Mouse (Mus musculus): ENCODE data around the gene BC004004. TPM values are rescaled to one million over a fixed set of nuclear protein-coding genes. Genes with fewer than 3 reads are reported as not detected.

The BC004004 gene
- total and polyA plus RNA-seq, 3 experiments, result 19.8 to 68.0 (median 51.7) TPM

DNA sequence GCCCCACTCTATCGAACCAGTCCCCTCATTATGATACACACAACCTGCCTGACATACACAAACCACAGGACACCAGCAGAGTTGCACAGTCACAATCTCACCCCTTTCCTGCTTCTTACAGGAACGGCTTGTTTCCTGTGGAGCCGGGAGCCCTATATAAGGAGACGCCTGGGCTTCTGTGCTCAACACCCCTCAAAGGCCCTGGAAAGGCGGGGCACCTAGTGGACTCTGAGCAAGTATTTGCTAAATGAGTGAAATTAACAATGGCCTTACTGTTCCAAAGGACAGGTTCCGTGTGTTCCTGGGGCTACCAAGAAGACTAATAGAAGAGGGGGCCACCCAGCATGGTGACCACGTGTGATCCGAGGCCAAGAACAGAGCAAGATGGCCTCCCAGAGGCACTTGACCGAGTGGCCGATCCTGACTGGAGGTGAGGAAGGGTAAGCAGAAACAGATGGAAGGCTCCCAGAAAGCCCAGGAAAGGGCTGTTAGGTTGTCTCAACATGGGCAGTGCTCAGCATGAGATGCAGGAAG is 10.5 kb upstream of the BC004004 start:
- H3K36me3 ChIP-seq (replicated peaks), result peaks cover 86% of the 10 kb centered on the region
- no peaks in the 10 kb centered on the region for H3K27me3 ChIP-seq (ENCODE audit: insufficient read depth, low read length)
- H3K4me3 ChIP-seq (ENCODE audit: low read depth, low read length), result peak overlapping the region; percentile 50; the same call in 1 of the 2 replicates
- DNase-seq (ENCODE audit: low spot score), result no peak
- TF ChIP-seq GATA1 (IDR thresholded peaks at IDR 0.05; ENCODE audit: borderline replicate concordance, low read length) (no peak), GATA2 (IDR thresholded peaks at IDR 0.05; ENCODE audit: borderline replicate concordance, low read depth, low read length) (no peak), TAL1 (conservative IDR thresholded peaks at IDR 0.05; ENCODE audit: low read depth, low read length) (no peak), CTCF (IDR thresholded peaks at IDR 0.05; ENCODE audit: low read depth, low read length) (no peak), POLR2AphosphoS5 (IDR thresholded peaks at IDR 0.05; ENCODE audit: insufficient replicate concordance, low read depth, low read length) (no peak)
- ATAC-seq (ENCODE audit: extremely low read depth, insufficient number of reproducible peaks, low FRiP score, poor library complexity, severe bottlenecking), result no peak
- H3K9me3 ChIP-seq (replicated peaks), result no peaks in the 10 kb centered on the region
- H3K4me1 ChIP-seq (ENCODE audit: insufficient read depth, low read depth, low read length), result peaks cover 80% of the 10 kb centered on the region

DNA sequence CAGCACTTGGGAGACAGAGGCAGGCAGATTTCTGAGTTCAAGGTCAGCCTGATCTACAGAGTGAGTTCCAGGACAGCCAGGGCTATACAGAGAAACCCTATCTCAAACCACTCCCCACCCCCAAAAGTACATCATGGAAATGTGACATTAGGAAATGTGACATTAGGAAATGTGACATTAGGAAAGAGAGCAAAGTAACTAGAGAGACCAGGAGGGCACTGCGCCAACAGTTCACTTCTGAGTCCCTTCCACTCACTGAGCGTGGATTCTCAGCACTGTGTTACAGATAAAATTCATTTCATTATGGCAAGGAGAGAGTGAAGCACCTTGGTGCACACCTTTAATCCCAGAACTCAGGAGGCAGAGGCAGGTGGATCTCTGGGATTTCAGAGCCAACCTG is 9.7 kb upstream of the BC004004 start:
- Histone ChIP-seq H3K4me1 (ENCODE audit: insufficient read depth, low read depth, low read length) (peaks cover 74% of the 10 kb centered on the region), H3K9me3 (replicated peaks) (no peaks in the 10 kb centered on the region), H3K4me3 (ENCODE audit: low read depth, low read length) (peak overlapping the region; percentile 9; the same call in 1 of the 2 replicates), H3K36me3 (replicated peaks) (peaks cover 79% of the 10 kb centered on the region), H3K27me3 (ENCODE audit: insufficient read depth, low read length) (no peaks in the 10 kb centered on the region)
- TF ChIP-seq TAL1 (conservative IDR thresholded peaks at IDR 0.05; ENCODE audit: low read depth, low read length), result no peak
- no peak for TF ChIP-seq GATA2 (IDR thresholded peaks at IDR 0.05; ENCODE audit: borderline replicate concordance, low read depth, low read length)
- no peak for TF ChIP-seq GATA1 (IDR thresholded peaks at IDR 0.05; ENCODE audit: borderline replicate concordance, low read length)
- TF ChIP-seq POLR2AphosphoS5 (IDR thresholded peaks at IDR 0.05; ENCODE audit: insufficient replicate concordance, low read depth, low read length), result no peak
- no peak for TF ChIP-seq CTCF (IDR thresholded peaks at IDR 0.05; ENCODE audit: low read depth, low read length)
- no peak for DNase-seq (ENCODE audit: low spot score)
- ATAC-seq (ENCODE audit: extremely low read depth, insufficient number of reproducible peaks, low FRiP score, poor library complexity, severe bottlenecking), result no peak

DNA sequence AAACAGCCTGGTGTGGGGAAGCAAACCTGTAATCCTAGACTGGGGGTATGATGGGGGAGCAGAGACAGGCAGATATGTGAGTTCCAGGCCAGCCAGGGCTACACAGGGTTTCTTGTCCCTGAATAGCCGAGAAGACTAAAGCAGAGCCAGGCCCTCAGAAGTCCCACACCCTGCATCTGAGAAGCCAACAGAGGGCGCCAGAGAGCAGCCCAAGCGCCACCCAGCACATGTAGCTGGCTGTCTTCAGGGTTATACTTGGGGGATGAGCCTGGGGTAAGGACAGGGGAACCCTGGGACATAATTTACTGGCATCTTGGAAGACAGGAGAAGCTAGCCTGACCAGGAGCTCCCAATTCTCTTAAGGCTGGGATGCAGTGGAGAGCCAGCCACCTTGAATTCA is 9.1 kb upstream of the BC004004 start:
- ATAC-seq (ENCODE audit: extremely low read depth, insufficient number of reproducible peaks, low FRiP score, poor library complexity, severe bottlenecking), result no peak; the same call in 1 of the 2 replicates
- peak overlapping the region; percentile 72; the same call in 1 of the 2 replicates for H3K4me3 ChIP-seq (ENCODE audit: low read depth, low read length)

DNA sequence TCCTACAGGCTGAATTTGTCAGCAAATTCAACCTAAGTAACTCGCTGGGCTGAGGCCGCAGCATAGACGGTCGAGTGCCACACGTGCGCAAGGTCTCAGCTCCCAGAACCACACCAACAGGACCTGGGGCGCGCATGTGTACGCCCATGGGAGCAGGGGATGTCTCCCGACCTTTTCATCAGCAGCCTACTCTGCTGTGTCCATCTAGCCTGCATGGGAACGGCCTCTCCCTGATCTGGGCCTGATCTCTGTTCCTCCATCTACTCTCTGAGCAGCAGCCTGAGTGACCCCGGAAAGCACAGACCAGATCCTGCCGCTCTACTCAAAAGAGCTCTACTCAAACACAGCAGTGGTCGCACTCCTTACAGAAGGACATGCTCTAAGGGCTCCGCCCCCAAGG is 8.1 kb upstream of the BC004004 start:
- ATAC-seq (ENCODE audit: extremely low read depth, insufficient number of reproducible peaks, low FRiP score, poor library complexity, severe bottlenecking) (no peak), DNase-seq (ENCODE audit: low spot score) (no peak)
- peaks cover 77% of the 10 kb centered on the region for H3K4me1 ChIP-seq (ENCODE audit: insufficient read depth, low read depth, low read length)
- H3K27me3 ChIP-seq (ENCODE audit: insufficient read depth, low read length), result no peaks in the 10 kb centered on the region
- TF ChIP-seq GATA2 (IDR thresholded peaks at IDR 0.05; ENCODE audit: borderline replicate concordance, low read depth, low read length) (no peak), CTCF (IDR thresholded peaks at IDR 0.05; ENCODE audit: low read depth, low read length) (no peak), TAL1 (conservative IDR thresholded peaks at IDR 0.05; ENCODE audit: low read depth, low read length) (no peak), POLR2AphosphoS5 (IDR thresholded peaks at IDR 0.05; ENCODE audit: insufficient replicate concordance, low read depth, low read length) (no peak), GATA1 (IDR thresholded peaks at IDR 0.05; ENCODE audit: borderline replicate concordance, low read length) (no peak)
- H3K4me3 ChIP-seq (ENCODE audit: low read depth, low read length), result peak overlapping the region; percentile 72
- no peaks in the 10 kb centered on the region for H3K9me3 ChIP-seq (replicated peaks)
- peaks cover 69% of the 10 kb centered on the region for H3K36me3 ChIP-seq (replicated peaks)

More for the DNA sequence above, 9.1 kb upstream of the BC004004 start:
- Histone ChIP-seq H3K27me3 (ENCODE audit: insufficient read depth, low read length) (no peaks in the 10 kb centered on the region), H3K36me3 (replicated peaks) (peaks cover 73% of the 10 kb centered on the region), H3K4me1 (ENCODE audit: insufficient read depth, low read depth, low read length) (peaks cover 74% of the 10 kb centered on the region), H3K9me3 (replicated peaks) (no peaks in the 10 kb centered on the region)
- DNase-seq (ENCODE audit: low spot score), result peak; percentile 56
- TF ChIP-seq CTCF (IDR thresholded peaks at IDR 0.05; ENCODE audit: low read depth, low read length) (peak; percentile 70), POLR2AphosphoS5 (IDR thresholded peaks at IDR 0.05; ENCODE audit: insufficient replicate concordance, low read depth, low read length) (no peak), TAL1 (conservative IDR thresholded peaks at IDR 0.05; ENCODE audit: low read depth, low read length) (no peak), GATA2 (IDR thresholded peaks at IDR 0.05; ENCODE audit: borderline replicate concordance, low read depth, low read length) (no peak), GATA1 (IDR thresholded peaks at IDR 0.05; ENCODE audit: borderline replicate concordance, low read length) (no peak)

DNA sequence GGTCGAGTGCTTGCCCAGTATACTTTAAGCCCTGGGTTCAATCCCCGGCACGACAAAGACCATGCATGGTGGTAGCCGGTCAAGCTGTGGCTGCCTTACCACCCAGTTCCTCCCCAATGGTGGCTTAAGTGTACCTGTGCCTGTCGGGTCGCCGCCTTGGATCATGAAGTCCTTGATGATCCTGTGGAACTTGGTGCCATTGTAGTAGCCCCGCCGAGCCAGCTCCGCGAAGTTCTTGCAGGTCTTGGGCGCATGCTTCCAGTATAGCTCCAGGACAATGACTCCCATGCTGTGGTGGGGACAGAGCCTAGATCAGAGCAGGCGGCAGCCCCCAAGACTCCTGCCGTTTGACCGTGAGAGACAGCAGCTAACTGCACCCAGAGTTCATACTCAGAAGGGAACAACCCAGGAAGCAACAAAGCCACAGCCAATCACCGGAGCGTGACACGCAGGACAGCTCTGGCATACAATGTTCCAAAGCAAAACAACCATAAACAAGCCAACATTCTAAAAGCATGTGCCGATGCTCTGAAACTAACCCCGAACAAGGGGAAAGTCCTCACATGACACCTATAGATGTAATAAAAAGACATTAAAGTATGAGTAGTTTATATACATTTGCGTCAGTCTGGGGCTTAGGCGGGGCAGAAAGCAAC is 6.9 kb upstream of the BC004004 start:
- Histone ChIP-seq H3K4me3 (ENCODE audit: low read depth, low read length) (peak overlapping the region; percentile 72), H3K36me3 (replicated peaks) (peaks cover 56% of the 10 kb centered on the region), H3K4me1 (ENCODE audit: insufficient read depth, low read depth, low read length) (peaks cover 70% of the 10 kb centered on the region), H3K27me3 (ENCODE audit: insufficient read depth, low read length) (no peaks in the 10 kb centered on the region), H3K9me3 (replicated peaks) (no peaks in the 10 kb centered on the region)
- DNase-seq (ENCODE audit: low spot score), result peak; percentile 44
- ATAC-seq (ENCODE audit: extremely low read depth, insufficient number of reproducible peaks, low FRiP score, poor library complexity, severe bottlenecking), result no peak
- TF ChIP-seq POLR2AphosphoS5 (IDR thresholded peaks at IDR 0.05; ENCODE audit: insufficient replicate concordance, low read depth, low read length) (no peak), GATA2 (IDR thresholded peaks at IDR 0.05; ENCODE audit: borderline replicate concordance, low read depth, low read length) (no peak), CTCF (IDR thresholded peaks at IDR 0.05; ENCODE audit: low read depth, low read length) (no peak), TAL1 (conservative IDR thresholded peaks at IDR 0.05; ENCODE audit: low read depth, low read length) (no peak), GATA1 (IDR thresholded peaks at IDR 0.05; ENCODE audit: borderline replicate concordance, low read length) (no peak)

DNA sequence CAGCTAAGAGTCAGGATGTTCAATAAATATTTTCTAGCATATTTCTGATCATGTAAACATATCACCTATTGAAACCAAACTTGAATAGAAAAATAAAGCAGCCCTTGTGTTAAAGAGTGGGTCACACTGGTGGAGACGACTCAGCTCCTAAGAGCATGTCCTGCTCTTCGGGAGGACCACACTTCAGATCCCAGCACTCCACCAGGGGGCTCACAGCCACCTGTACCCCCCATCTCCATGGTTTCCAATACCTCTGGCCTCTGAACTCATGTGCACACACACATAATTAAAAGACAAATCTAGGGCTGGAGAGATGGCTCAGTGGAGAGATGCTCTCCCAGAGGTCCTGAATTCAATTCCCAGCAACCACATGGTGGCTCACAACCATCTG is 6.3 kb upstream of the BC004004 start:
- no peak for ATAC-seq (ENCODE audit: extremely low read depth, insufficient number of reproducible peaks, low FRiP score, poor library complexity, severe bottlenecking)
- peaks cover 65% of the 10 kb centered on the region for H3K4me1 ChIP-seq (ENCODE audit: insufficient read depth, low read depth, low read length)

More for the DNA sequence above, 6.3 kb upstream of the BC004004 start:
- DNase-seq (ENCODE audit: low spot score), result no peak
- H3K9me3 ChIP-seq (replicated peaks), result no peaks in the 10 kb centered on the region
- TF ChIP-seq POLR2AphosphoS5 (IDR thresholded peaks at IDR 0.05; ENCODE audit: insufficient replicate concordance, low read depth, low read length) (no peak), GATA1 (IDR thresholded peaks at IDR 0.05; ENCODE audit: borderline replicate concordance, low read length) (no peak), CTCF (IDR thresholded peaks at IDR 0.05; ENCODE audit: low read depth, low read length) (no peak), GATA2 (IDR thresholded peaks at IDR 0.05; ENCODE audit: borderline replicate concordance, low read depth, low read length) (no peak), TAL1 (conservative IDR thresholded peaks at IDR 0.05; ENCODE audit: low read depth, low read length) (no peak)
- peak overlapping the region; percentile 72 for H3K4me3 ChIP-seq (ENCODE audit: low read depth, low read length)
- peaks cover 51% of the 10 kb centered on the region for H3K36me3 ChIP-seq (replicated peaks)
- H3K27me3 ChIP-seq (ENCODE audit: insufficient read depth, low read length), result no peaks in the 10 kb centered on the region

Measured in G1E (cell line).